Mouse (Mus musculus) lung, postnatal 0 days (tissue): ENCODE results near the gene Gjd3.

Source experiments
- CTCF ChIP-seq: IDR thresholded peaks from 2 replicates; pipeline ENCODE4 v1.5.1; 2016; ENCODE audit warnings: antibody characterized with exemption, mild to moderate bottlenecking
- EP300 ChIP-seq: IDR thresholded peaks from 2 replicates; pipeline ENCODE4 v1.6.1; 2016; ENCODE audit warnings: antibody characterized with exemption, mild to moderate bottlenecking, control low read depth

- TF ChIP-seq CTCF: 0 out of 2 replicates have a peak, but pooled peaks have one; percentile 22
- TF ChIP-seq EP300: no peak
Observed at GRCm38 (mm10) chr11:98962421-98963095, 20.3 kb downstream of the Gjd3 start.
